Mouse (Mus musculus): ENCODE results near the gene Trp53i13.

Gene Trp53i13

DNA sequence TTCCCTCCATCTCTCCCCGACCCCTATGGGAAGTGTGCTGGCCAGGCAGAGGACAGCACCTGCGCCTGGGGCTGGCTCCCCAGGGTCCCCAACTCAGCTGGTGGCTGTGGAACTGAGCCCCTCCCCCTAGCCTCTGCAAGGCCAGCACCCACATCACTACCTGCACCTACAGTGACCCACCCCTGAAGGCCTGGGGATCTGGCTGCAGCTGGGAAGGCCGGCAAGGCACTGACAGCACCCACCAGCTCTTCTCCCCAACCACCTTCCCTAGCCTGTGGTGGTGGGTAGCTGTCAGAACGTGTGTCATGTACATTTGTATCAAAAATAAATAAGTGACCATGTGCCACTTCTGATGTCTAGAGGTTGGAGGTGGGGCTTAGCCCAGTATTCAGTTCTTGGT lies 8.4 kb downstream of the Trp53i13 start:
- DNase-seq, result no peak

DNA sequence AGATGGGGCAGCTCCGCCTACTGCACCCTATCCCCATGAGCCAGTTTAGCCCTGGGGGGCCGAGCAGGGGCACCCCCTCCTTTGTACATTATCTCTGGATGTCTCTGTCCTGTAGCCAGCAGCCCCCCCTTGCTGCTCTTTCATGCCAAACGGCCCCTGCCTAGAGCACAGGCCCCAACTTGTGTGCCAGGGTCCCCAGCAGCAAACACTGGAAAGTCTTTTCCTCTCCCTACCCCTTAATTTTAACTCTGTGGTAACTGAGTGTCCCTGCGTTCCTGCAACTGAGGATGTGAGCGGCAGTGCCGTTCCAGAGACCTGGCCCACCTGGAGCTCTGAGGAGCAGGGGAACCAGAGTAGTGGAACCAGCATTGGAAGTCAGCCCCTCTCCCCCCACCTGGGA lies 8.8 kb downstream of the Trp53i13 start:
- no peak for DNase-seq

- no peak for DNase-seq
These were observed 9.5 kb downstream of the Trp53i13 start for GRCm38 (mm10) chr11:77506273-77506672.

- DNase-seq, result no peak
These were observed 10.3 kb downstream of the Trp53i13 start for GRCm38 (mm10) chr11:77505291-77505980.

DNA sequence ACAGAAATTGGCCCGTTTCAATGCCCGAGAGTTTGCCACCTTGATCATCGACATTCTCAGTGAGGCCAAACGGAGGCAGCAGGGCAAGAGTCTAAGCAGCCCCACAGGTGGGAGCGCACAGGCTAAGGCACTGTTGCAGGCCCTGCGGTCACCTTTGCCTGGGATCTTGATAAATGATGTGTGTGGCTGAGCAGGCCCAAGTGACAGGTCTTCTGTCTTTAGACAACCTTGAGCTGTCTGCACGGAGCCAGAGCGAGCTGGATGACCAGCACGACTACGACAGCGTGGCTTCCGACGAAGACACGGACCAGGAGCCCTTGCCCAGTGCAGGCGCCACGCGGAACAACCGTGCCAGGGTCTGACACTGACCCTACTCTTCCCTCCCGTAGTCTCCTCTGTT lies 11.4 kb downstream of the Trp53i13 start:
- no peak for DNase-seq

DNA sequence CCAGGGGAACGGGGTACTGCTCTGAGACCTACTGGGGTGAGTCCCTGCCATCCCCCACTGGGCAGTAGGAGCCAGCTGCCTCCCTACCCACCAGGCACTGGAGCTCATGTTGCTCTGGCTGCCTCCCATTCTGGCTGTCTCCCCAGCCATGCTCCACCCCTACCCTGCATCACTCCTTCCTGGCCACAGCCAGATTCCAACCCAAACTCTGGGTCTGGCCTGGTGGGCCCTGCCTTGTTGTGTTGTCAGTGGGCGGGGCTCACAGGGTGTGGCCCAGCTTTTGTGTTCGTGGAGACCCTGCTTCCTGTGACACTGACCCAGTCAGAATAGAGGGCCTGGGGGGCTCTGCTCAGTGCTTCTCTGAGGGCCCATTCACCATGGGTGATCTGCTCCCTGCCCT lies 12.3 kb downstream of the Trp53i13 start:
- no peak for DNase-seq

DNA sequence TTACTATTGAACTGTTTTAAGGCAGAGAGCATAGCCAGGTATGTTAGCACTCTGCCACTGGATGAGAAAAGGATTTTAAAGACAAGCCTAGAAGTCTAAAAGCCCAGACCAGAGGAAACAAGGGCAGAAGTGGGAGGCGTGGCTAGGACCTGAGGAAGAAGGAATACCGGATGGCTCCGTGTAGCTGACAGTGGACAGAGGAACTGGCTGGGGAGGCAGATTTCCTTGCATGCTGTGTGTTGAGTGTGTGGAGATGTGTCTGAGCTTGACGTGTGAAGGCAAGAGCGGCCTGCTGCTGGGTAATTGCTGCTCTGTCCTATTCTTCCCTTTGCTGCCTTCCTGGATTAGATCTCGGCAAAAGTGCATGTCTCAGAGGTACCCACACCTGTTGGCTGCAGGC lies 13.3 kb downstream of the Trp53i13 start:
- DNase-seq, result no peak

DNA sequence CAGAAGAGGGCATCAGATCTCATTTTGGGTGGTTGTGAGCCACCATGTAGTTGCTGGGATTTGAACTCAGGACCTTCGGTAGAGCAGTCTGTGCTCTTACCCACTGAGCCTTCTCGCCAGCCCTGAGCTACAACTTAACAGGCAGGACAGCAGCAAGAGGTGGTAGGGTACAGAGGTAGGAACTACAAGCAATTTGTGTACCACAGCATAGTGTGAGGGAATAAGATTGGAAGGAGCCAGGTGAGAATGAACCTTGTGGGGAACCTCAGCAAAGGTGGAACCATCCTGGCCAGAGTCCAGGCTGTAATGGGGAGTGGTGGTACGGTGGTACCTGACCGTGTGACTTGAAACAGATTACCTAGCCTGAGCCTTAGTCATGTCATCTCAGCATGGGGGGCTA lies 13.8 kb downstream of the Trp53i13 start:
- DNase-seq, result no peak

DNA sequence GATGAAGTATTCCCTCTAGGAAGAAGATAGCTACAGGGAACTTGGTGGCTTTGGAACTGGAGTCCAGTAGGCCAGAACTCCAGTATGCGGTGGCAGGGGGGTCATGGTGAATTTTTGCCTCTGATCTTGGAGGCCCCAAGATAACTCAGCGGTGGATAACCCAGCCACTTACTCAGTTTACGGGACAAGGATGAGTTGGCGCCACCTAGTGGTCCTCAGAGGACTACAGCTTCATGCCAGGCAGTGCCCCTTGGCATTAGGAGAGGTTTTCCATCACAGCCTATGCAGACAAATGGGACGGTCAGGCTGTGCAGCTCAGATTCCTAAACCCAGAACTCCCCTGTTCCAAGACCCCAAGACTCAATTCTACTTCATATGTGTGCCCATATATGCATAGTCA lies 14.4 kb downstream of the Trp53i13 start:
- DNase-seq, result peak; percentile 77

DNA sequence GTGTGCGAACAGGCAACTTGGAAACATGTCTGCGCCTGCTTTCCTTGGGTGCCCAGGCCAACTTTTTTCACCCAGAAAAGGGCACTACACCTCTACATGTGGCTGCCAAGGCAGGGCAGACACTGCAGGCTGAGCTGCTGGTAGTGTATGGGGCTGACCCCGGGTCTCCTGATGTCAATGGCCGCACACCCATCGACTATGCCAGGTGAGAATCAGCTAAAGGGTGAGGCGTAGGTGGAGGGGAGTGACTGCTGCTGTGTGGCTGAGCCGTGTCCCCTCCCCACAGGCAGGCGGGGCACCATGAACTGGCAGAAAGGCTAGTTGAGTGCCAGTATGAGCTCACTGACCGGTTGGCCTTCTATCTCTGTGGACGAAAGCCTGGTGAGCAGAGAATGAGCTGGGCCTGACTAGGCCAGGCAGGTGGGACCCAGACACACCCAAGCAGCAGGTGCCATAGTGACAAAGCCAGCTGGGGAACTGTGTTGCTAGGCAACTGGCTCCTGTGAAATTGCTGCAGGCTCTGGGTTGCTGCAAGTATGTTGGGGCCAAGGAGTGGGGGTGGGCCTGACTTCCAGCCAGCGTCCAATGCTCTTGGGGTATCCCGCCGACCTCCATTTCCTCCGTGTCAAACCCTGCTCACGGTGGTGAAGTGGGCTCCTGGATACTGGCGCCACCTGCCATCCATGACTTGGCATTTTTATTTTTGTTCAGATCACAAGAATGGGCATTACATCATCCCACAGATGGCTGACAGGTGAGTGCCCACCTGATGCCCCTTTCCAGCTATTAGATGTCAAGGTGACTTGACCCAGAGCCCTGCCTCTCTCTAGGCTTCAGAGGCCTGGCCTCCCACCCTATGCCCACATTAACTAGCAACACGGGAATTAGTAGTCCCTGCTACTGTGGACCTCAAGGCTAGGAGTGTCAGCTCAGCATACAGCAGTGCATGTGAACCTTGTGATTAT lies 15.1 kb downstream of the Trp53i13 start:
- DNase-seq, result no peak

GRCm38 (mm10) chr11:77499354-77499753 lies 16.4 kb downstream of the Trp53i13 start:
- DNase-seq, result no peak

- DNase-seq, result no peak
These were observed 17.3 kb downstream of the Trp53i13 start for GRCm38 (mm10) chr11:77498261-77499139.

DNA sequence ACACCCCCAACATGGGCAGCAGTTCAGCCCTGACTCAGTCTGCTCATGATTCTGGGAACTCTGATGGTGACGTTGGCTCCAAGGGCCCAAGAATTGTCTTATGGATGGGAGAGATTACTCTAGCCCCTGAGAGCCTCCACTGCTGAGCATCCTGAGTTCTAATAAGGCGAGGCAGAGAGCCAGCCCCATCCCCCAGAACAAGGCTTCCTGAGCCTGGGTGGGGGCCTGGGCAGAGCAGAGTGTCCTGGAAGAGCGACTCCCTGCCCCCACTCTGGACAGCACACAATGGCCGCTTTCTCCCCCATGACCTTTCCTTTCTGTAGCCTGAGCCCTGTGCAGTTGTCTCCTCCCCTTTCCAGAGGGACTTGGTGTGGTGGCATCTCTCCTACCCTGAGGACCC lies 17.9 kb downstream of the Trp53i13 start:
- no peak for DNase-seq

GRCm38 (mm10) chr11:77497341-77497756 lies 18.4 kb downstream of the Trp53i13 start:
- DNase-seq, result peak; percentile 67

DNA sequence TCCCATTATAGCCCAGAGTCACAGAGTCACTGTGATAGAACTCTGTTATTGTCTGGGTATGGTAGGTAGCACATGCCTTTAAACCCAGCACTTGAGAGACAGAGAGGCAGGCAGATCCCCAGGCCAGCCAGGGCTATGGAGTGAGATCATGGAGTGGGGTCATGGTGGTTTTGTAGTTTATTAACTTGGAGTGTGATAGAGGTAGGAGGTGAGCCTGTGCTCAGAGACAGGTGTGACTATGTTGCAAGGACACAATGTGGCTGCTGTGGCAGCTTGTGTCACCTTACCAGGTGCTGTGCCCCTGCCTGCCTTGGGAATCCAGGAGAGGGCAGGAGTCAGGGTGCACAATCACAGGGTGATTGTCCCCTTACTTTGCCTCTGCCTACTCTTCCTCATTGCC lies 20.3 kb downstream of the Trp53i13 start:
- no peak for DNase-seq

GRCm38 (mm10) chr11:77494782-77495181 lies 21.0 kb downstream of the Trp53i13 start:
- DNase-seq, result no peak

GRCm38 (mm10) chr11:77494344-77494676 lies 21.5 kb downstream of the Trp53i13 start:
- no peak for DNase-seq

DNA sequence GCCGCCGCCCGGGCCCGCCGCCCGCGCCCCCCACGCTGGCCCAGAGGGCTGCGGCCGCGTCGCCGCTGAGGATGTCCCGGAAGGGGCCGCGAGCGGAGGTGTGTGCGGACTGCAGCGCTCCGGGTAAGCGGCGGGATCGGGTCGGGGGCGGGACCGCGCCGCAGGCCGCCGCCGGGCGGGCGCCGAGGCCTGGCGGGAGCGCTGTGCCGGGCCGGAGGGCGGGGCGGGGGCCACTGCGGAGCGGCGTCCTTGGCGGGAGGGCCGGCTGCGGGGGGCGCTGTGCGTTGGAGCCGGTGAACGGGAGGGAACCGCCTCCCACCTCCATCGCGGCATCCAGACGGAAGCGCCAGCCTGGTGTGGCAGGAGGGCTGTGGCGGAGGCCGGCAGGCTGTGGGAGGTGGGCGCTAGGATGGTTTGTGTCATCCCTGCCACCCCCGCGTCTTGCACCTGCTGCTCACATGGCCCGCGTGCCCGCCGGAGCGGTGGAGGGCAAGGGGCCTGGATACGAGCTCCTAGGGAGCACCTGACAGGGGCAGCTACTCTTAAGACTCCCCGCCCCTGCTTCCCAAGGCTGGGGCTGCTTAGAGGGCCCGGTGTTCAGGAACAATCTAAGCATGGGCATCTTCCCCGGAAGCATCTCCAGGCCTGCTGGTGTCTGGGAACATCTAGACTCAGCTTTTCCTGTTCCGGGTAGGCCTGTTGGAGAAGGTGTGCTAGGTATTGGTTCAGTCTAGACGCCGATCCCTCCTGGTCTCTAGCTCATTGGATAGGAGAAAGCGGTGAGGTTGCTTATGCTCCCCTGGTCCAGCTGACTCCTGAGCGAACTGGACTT lies 22.1 kb downstream of the Trp53i13 start, which contains the start of gene Git1:
Gene Git1, plus strand, starts transcription at position 51 of the 832 bp plus-strand sequence.
- peak; percentile 66 for DNase-seq

DNA sequence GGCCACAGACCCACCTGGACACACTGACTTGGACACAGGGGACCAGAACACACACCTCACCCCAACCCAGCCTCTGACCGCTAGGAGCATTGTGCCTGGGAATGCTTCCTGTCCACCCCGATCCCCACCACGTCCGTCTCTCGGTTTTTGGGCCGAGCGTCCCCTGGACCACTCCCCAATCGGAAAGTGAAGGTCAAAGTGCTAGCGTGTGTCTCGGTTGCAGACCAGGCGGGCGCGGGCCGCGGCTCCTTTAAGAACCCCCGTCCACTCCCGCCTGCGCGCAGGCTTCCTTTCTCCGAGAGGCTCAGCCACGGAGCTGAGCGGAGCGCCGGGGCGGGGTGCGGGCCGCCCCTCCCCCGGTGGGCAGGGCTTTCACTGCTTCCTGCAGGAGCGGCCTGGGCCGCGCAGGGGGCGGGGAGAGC lies 22.9 kb downstream of the Trp53i13 start:
- DNase-seq, result peak; percentile 95

DNA sequence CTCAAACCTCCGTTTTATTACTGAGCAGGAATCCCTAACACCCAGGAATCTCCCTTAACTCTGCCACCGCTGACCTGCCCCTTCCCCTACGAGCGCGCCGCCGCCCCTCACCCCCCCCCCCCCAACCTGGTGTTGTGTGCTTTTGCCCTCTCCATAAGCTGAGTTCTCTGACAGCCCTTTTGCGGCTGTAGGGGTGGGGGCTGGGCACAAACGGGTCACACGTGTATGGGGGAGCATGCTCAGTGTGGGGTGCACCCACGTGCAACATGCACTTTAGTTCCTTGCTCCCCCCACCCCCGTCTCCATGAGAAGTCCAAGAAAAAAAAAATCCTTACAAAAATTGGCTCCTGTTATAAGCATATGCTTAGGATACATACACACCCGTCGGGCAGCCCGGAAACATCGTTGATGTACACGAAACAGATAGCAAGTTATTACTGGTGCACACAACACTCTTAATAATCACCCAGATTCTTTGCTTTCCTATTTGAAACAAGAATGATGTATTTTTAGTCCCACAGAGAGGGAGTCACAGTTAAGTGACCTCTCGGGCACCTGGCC lies 23.4 kb downstream of the Trp53i13 start:
- DNase-seq, result peak; percentile 64

DNA sequence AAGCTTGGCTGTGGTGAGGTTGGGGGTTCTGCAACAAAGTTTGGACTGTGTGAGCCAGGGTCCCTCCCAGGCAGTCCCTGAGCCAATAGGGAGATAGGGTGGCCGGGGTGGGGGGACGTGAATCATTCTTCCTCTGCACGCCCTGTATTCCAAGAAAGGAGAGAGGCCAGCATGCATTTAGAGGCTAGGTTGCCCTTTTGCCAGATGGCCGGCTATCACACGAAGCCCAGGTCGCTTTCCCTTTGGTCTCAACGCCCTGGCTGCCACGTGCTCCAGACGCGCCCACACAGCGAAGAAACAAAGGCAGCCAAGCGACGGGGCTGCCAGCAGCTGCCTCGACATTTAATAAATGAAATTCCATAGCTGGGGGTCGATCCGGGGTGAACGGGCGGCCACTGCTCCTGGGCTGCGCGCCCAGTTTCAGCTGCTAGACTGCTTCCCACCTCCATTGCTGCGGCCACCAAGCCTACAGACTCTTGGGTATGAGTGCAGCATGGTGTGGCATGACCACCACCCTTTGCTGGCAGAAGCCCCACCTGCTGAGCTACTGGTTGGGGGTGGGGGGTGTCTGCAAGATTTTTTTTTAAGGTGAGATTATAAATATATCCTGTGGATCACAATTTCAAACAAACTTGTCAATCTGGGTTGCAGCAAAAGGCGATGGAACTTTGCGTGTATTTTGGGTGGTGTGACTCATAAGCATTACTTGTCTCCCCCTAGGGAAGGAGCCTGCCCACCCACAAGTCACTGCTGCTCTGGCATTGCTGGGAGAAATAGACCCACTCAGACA lies 24.1 kb downstream of the Trp53i13 start:
- DNase-seq, result peak; percentile 62

Measured in liver (tissue).